Mouse (Mus musculus): ENCODE measurements around the gene Fam161a. TPM values are rescaled to one million over a fixed set of nuclear protein-coding genes. Genes with fewer than 3 reads are reported as not detected.

Fam161a gene
- total and polyA plus RNA-seq, 3 experiments, result 1.4 to 2.0 (median 1.5) TPM

GRCm38 (mm10) chr11:22978215-22978614 is 29.1 kb upstream of the Fam161a start:
- no peak overlapping the region for H3K9ac ChIP-seq (ENCODE audit: insufficient read depth, low read depth)
- no peak for DNase-seq (ENCODE audit: extremely low read depth)
- in situ Hi-C loops (cut with MboI; ENCODE audit: low pct_ligation_motif_present, low pct_unique_long_range_greater_than_20kb, low sequenced_read_pairs) (no loop called here), dilution Hi-C loops (cut with MboI; ENCODE audit: extremely low pct_ligation_motif_present, extremely low pct_unique_long_range_greater_than_20kb, low sequenced_read_pairs) (no loop called here)
- no peak for TF ChIP-seq NELFE (IDR thresholded peaks at IDR 0.05; ENCODE audit: low read depth, low read length)
- TF ChIP-seq ZC3H11A (IDR thresholded peaks at IDR 0.05; ENCODE audit: low read depth, low read length), result no peak
- TF ChIP-seq RCOR1 (conservative IDR thresholded peaks at IDR 0.05; ENCODE audit: low read depth, low read length), result no peak
- no peak for TF ChIP-seq BHLHE40 (IDR thresholded peaks at IDR 0.05; ENCODE audit: low read depth, low read length)
- TF ChIP-seq ELF1 (IDR thresholded peaks at IDR 0.05; ENCODE audit: low read depth, low read length), result no peak
- TF ChIP-seq EP300 (IDR thresholded peaks at IDR 0.05; ENCODE audit: low read length), result no peak
- TF ChIP-seq CHD2 (IDR thresholded peaks at IDR 0.05; ENCODE audit: low read length), result no peak
- TF ChIP-seq MXI1 (IDR thresholded peaks at IDR 0.05; ENCODE audit: low read depth, low read length), result no peak
- no peak for TF ChIP-seq USF1 (IDR thresholded peaks at IDR 0.05; ENCODE audit: low read depth, low read length)
- TF ChIP-seq TCF12 (IDR thresholded peaks at IDR 0.05; ENCODE audit: low read depth, low read length), result no peak
- TF ChIP-seq TBP (conservative IDR thresholded peaks at IDR 0.05; ENCODE audit: low read depth, low read length), result no peak
- TF ChIP-seq SIN3A (IDR thresholded peaks at IDR 0.05; ENCODE audit: low read length), result no peak
- TF ChIP-seq ZMIZ1 (IDR thresholded peaks at IDR 0.05; ENCODE audit: low read depth, low read length), result no peak
- no peak for TF ChIP-seq MYC (IDR thresholded peaks at IDR 0.05; ENCODE audit: low read depth, low read length)
- TF ChIP-seq MEF2A (IDR thresholded peaks at IDR 0.05; ENCODE audit: borderline replicate concordance, low read depth, low read length), result no peak
- TF ChIP-seq JUN (IDR thresholded peaks at IDR 0.05; ENCODE audit: insufficient read depth, low read depth, low read length), result no peak
- no peak overlapping the region for H3K4me3 ChIP-seq (replicated peaks in 1 of 3; ENCODE audit: low read depth in 2 of 3, low read length in 2 of 3, poor library complexity in 1 of 3)
- H3K9me3 ChIP-seq (replicated peaks; ENCODE audit: low read length), result no peaks in the 10 kb centered on the region
- H3K27me3 ChIP-seq (replicated peaks), result no peaks in the 10 kb centered on the region
- no peak overlapping the region for H3K27ac ChIP-seq (ENCODE audit: insufficient read depth, low read depth)
- H3K4me2 ChIP-seq (ENCODE audit: insufficient read depth, low read depth, poor library complexity, severe bottlenecking), result no peak overlapping the region
- H3K4me1 ChIP-seq (ENCODE audit: control insufficient read depth in 1 of 2, insufficient read depth in 2 of 2), result peaks cover 10 to 49% of the 10 kb centered on the region in 2 experiments
- H3K36me3 ChIP-seq (replicated peaks in 1 of 2; ENCODE audit: control insufficient read depth in 1 of 2, insufficient read depth in 1 of 2, low read length in 1 of 2), result peaks cover 3 to 41% of the 10 kb centered on the region in 2 experiments
- H3K79me2 ChIP-seq (replicated peaks; ENCODE audit: control insufficient read depth, extremely low read depth, insufficient read depth, poor library complexity, severe bottlenecking), result peaks cover 36% of the 10 kb centered on the region

DNA sequence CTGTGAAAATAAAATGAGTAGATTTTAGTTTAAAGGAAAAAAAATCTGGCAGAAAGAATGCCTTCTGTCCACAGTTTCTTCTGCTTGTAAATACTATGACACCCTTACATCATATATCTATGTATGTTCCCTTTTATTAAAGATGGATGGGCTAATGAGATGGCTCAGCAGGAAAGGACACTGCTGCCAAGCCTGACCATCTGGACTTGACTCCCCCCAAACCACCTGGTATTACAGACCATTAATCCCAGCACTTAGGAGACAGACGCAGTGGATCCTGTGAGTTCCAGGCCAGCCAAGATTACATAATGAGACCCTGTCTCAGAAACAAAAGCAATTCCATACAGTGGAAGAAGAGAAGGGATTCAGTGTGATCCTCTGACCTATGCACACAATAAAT is 28.6 kb upstream of the Fam161a start:
- in situ Hi-C loops (cut with MboI; ENCODE audit: low pct_ligation_motif_present, low pct_unique_long_range_greater_than_20kb, low sequenced_read_pairs), result no loop called here
- H3K27ac ChIP-seq (ENCODE audit: insufficient read depth, low read depth), result no peak overlapping the region
- H3K9me3 ChIP-seq (replicated peaks; ENCODE audit: low read length), result no peaks in the 10 kb centered on the region
- no peak overlapping the region for H3K4me3 ChIP-seq (replicated peaks in 1 of 3; ENCODE audit: low read depth in 2 of 3, low read length in 2 of 3, poor library complexity in 1 of 3)
- TF ChIP-seq PAX5 (IDR thresholded peaks at IDR 0.05; ENCODE audit: low read length) (no peak), JUN (IDR thresholded peaks at IDR 0.05; ENCODE audit: insufficient read depth, low read depth, low read length) (no peak), SMC3 (IDR thresholded peaks at IDR 0.05; ENCODE audit: low read depth, low read length) (no peak), E2F4 (IDR thresholded peaks at IDR 0.05; ENCODE audit: insufficient replicate concordance, low read depth, low read length) (no peak), USF2 (conservative IDR thresholded peaks at IDR 0.05; ENCODE audit: low read depth, low read length) (no peak), POLR2AphosphoS2 (IDR thresholded peaks at IDR 0.05; ENCODE audit: low read depth, low read length) (no peak), MYC (IDR thresholded peaks at IDR 0.05; ENCODE audit: low read depth, low read length) (no peak)
- H3K4me1 ChIP-seq (ENCODE audit: control insufficient read depth in 1 of 2, insufficient read depth in 2 of 2), result peaks cover 10 to 49% of the 10 kb centered on the region in 2 experiments
- dilution Hi-C loops (cut with MboI; ENCODE audit: extremely low pct_ligation_motif_present, extremely low pct_unique_long_range_greater_than_20kb, low sequenced_read_pairs), result no loop called here
- peaks cover 3 to 36% of the 10 kb centered on the region in 2 experiments for H3K36me3 ChIP-seq (replicated peaks in 1 of 2; ENCODE audit: control insufficient read depth in 1 of 2, insufficient read depth in 1 of 2, low read length in 1 of 2)
- H3K79me2 ChIP-seq (replicated peaks; ENCODE audit: control insufficient read depth, extremely low read depth, insufficient read depth, poor library complexity, severe bottlenecking), result peaks cover 34% of the 10 kb centered on the region
- no peak overlapping the region for H3K9ac ChIP-seq (ENCODE audit: insufficient read depth, low read depth)
- no peak for DNase-seq (ENCODE audit: extremely low read depth)
- H3K27me3 ChIP-seq (replicated peaks), result no peaks in the 10 kb centered on the region
- no peak overlapping the region for H3K4me2 ChIP-seq (ENCODE audit: insufficient read depth, low read depth, poor library complexity, severe bottlenecking)

Data from CH12.LX (cell line).